Mouse (Mus musculus): ENCODE measurements at regions not wholly inside any gene's neighbourhood (a gene's known extent, or its start where the extent isn't known, plus 50 kb on each side); places are given as distances from the start of the nearest gene placed in this dataset.

DNA sequence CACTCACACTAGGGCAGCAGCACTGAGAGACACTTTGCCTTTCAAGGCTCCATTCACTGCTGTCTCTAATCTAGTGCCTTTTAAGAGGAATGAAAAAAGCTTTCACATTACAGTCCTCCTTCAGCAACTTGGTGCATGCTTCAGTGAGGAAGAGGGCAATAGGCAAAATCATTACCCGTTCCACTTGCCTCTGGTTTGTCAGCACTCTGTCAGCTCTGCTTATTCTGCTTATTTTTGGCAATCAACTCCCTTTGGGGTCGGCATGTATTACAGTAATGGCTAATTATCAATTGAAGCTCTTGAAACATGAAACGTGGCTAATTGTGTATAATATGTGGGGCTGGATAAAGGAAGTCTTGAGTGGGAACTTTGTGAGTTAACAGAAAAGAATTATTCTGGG is 135.7 kb downstream of the Galc start:
- TF ChIP-seq MAFK (IDR thresholded peaks at IDR 0.05; ENCODE audit: insufficient read depth, low read depth, low read length) = no peak
- no peak for TF ChIP-seq ZNF384 (IDR thresholded peaks at IDR 0.05; ENCODE audit: low read depth, low read length)
- no peak for TF ChIP-seq HCFC1 (IDR thresholded peaks at IDR 0.05; ENCODE audit: borderline replicate concordance, insufficient read depth, low read length)
